Mouse (Mus musculus) forebrain, postnatal 0 days (tissue): ENCODE measurements around the gene Tufm. TPM values are rescaled to one million over a fixed set of nuclear protein-coding genes. Genes with fewer than 3 reads are reported as not detected.

Source experiments
- ATAC-seq: fragments of 200-750 bp; cut with Nextera tagmentation; 2 replicates; pipeline ENCODE4 v1.8.0; 2017; ENCODE audit warnings: mild to moderate bottlenecking, moderate library complexity
- DNase-seq: peaks from one replicate; pipeline ENCODE4 v3.0.0-alpha.2; 2015
- H3K27ac ChIP-seq: fragments of 300-500 bp; sonication (generic); 2 replicates; pipeline ENCODE4 v1.5.1; 2014; ENCODE audit warnings: low read depth, mild to moderate bottlenecking, antibody characterized with exemption, low read length, moderate library complexity, mixed read lengths
- H3K27me3 ChIP-seq: fragments of 300-500 bp; sonication (generic); 2 replicates; pipeline ENCODE4 v1.6.1; 2014; ENCODE audit warnings: mild to moderate bottlenecking, low read length, mixed read lengths; ENCODE audit not compliant: insufficient read depth
- H3K36me3 ChIP-seq: fragments of 300-500 bp; sonication (generic); 2 replicates; pipeline ENCODE4 v1.6.1; 2014; ENCODE audit warnings: mild to moderate bottlenecking, moderate library complexity; ENCODE audit not compliant: insufficient read depth
- H3K4me1 ChIP-seq: fragments of 300-500 bp; sonication (generic); 2 replicates; pipeline ENCODE4 v1.6.1; 2014; ENCODE audit warnings: antibody characterized with exemption; ENCODE audit not compliant: insufficient read depth
- H3K4me2 ChIP-seq: fragments of 300-500 bp; sonication (generic); 2 replicates; pipeline ENCODE4 v1.6.1; 2014; ENCODE audit warnings: low read depth, mild to moderate bottlenecking, moderate library complexity
- H3K4me3 ChIP-seq: fragments of 300-500 bp; sonication (generic); 2 replicates; pipeline ENCODE4 v1.5.1; 2014; ENCODE audit warnings: low read depth, low read length, mixed read lengths
- H3K9ac ChIP-seq: fragments of 300-500 bp; sonication (generic); 2 replicates; pipeline ENCODE4 v1.6.1; 2014; ENCODE audit warnings: mild to moderate bottlenecking
- H3K9me3 ChIP-seq: fragments of 300-500 bp; sonication (generic); 2 replicates; pipeline ENCODE4 v1.6.1; 2016; ENCODE audit warnings: low read length
- CTCF ChIP-seq: sonication (generic); IDR thresholded peaks from 2 replicates; pipeline ENCODE4 v1.5.1; 2016; ENCODE audit warnings: antibody characterized with exemption, control low read depth, low read depth
- WGBS: fragments of 180-500 bp; shearing (Covaris S2); extraction: QIAGEN DNeasy Blood & Tissue Kit; methylation state at CpG from one replicate; pipeline ENCODE4 v1.1.7; 2014; 5-methylcytosine and 5-hydroxymethylcytosine counted together
- polyA plus RNA-seq: library from polyadenylated mRNA; unstranded; fragments of >200 nt; fragmentation: Nextera tagmentation; extraction: Ambion mirVana; gene quantifications from 2 replicates; pipeline ENCODE4 v1.2.1, GENCODE M21; 2015
- total RNA-seq: library from RNA; depleted of rRNA; stranded (reverse); fragments of >200 nt; gene quantifications from 2 replicates; pipeline ENCODE4 v1.2.3, GENCODE M21; 2014

The Tufm gene
- total and polyA plus RNA-seq, 2 experiments from 2014 or later: 75.9 to 102 TPM

DNA sequence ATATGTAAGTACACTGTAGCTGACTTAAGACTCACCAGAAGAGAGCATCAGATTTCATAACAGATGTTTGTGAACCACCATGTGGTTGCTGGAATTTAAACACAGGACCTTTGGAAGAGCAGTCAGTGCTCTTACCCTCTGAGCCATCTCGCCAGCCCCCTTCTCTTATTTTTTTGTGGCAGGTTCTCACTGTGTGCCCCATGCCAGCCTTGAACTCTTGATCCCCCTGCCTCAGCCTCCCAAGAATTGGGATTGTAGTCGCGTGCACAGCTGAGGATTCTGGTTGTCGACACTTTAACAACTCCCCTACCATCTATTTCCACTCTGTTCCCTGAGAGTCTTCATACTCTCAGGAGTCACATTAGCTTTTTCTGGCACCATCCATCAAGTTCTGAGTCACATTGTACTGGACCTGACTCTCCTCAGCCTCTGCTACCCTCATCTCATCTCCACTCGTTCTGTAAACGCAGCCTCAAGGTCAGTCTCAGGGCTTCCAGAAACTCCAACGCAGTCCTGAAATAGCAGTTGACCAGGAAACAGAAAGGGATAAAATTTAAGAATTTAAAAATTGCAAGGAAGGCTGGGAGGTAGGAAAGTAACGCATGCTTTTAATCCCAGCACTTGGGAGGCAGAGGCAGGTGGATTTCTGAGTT is 20.1 kb downstream of the Tufm start:
- Histone ChIP-seq H3K27me3 (no peaks in the 10 kb centered on the region), H3K4me2 (no peak overlapping the region), H3K36me3 (no peaks in the 10 kb centered on the region), H3K9ac (no peak overlapping the region), H3K9me3 (no peaks in the 10 kb centered on the region), H3K4me1 (no peaks in the 10 kb centered on the region; the same call in 1 of the 2 replicates), H3K27ac (no peak overlapping the region), H3K4me3 (no peak overlapping the region)
- DNase-seq (no peak), ATAC-seq (no peak)
- 86% methylated on average over 8 of the region's 8 CpGs for WGBS
- no peak for TF ChIP-seq CTCF

DNA sequence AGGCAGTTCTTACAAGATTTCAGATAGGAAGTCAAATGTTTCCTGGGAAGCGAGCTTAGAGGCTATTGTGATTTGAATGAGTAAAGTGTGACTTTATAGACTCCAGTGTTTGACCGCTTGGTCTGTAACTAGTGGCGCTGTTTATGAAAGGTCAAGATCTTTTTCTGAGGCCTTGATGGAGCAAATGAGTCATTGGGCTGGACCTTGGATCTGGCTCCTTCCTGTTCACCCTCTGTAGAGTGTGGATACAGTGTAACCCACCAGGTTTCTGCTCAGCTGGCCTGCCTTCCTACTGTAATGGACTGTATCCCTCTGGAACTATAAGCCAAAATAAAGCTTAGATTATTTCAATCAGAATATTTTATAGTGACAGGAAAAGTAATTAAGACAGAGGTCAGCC is 24.1 kb downstream of the Tufm start:
- no peak overlapping the region for H3K4me2 ChIP-seq
- TF ChIP-seq CTCF: no peak
- H3K27me3 ChIP-seq: no peaks in the 10 kb centered on the region
- WGBS: 83% methylated on average over 3 of the region's 3 CpGs
- no peak for DNase-seq
- no peak for ATAC-seq
- H3K4me3 ChIP-seq: no peak overlapping the region
- no peak overlapping the region for H3K9ac ChIP-seq
- no peaks in the 10 kb centered on the region for H3K36me3 ChIP-seq
- H3K27ac ChIP-seq: no peak overlapping the region
- H3K9me3 ChIP-seq: no peaks in the 10 kb centered on the region
- H3K4me1 ChIP-seq: no peaks in the 10 kb centered on the region

DNA sequence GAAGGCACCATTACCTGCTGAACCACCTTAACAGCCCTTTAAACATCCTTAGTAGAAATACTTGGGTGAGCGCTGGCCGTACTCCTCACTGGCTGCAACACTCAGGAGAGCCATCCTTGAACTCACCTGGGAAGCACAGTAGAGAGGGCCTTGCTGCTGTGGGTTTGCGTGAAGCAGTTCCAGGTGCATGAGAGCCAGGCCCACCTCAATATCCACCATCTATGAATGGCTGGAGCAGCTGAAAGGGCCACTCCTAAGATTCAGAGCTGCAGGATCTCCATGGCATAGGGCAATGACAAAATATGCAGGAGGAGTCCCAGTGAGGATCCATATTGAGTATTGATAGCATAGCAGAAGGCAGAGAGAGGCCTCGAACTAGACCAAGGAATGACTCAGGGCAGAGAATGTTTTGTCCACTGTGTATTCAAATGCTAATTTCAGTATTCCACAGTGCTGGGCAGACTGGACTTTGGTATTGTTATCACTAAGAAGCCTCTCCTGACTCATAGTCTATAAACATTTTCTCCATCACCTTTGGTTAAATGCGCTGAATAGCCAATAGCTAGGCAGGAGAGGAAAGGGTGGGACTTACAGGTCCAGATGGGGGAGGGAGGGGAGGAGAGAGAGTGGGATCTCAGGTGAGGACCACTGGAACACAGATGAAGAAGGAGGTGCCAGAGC is 31.2 kb downstream of the Tufm start:
- H3K9me3 ChIP-seq: no peaks in the 10 kb centered on the region
- H3K4me2 ChIP-seq: no peak overlapping the region
- TF ChIP-seq CTCF: no peak
- H3K27ac ChIP-seq: no peak overlapping the region
- no peaks in the 10 kb centered on the region for H3K36me3 ChIP-seq
- no peak overlapping the region for H3K9ac ChIP-seq
- ATAC-seq (no peak), DNase-seq (no peak)
- no peak overlapping the region for H3K4me3 ChIP-seq
- no peaks in the 10 kb centered on the region for H3K4me1 ChIP-seq
- no peaks in the 10 kb centered on the region for H3K27me3 ChIP-seq
- 83% methylated on average over 5 of the region's 5 CpGs for WGBS

- H3K27me3 ChIP-seq: no peaks in the 10 kb centered on the region
- H3K4me1 ChIP-seq: no peaks in the 10 kb centered on the region
- 0 out of 2 replicates have a peak, but pooled peaks have one; percentile 8 for TF ChIP-seq CTCF
- H3K4me3 ChIP-seq: no peak overlapping the region
- no peak for DNase-seq
- H3K9me3 ChIP-seq: no peaks in the 10 kb centered on the region
- H3K9ac ChIP-seq: no peak overlapping the region
- H3K27ac ChIP-seq: no peak overlapping the region
- 63% methylated on average over 2 of the region's 2 CpGs for whole genome bisulfite sequencing
- H3K4me2 ChIP-seq: no peak overlapping the region
- H3K36me3 ChIP-seq: no peaks in the 10 kb centered on the region
- no peak for ATAC-seq
Observed at GRCm38 (mm10) chr7:126519513-126519912, 32.4 kb downstream of the Tufm start.

DNA sequence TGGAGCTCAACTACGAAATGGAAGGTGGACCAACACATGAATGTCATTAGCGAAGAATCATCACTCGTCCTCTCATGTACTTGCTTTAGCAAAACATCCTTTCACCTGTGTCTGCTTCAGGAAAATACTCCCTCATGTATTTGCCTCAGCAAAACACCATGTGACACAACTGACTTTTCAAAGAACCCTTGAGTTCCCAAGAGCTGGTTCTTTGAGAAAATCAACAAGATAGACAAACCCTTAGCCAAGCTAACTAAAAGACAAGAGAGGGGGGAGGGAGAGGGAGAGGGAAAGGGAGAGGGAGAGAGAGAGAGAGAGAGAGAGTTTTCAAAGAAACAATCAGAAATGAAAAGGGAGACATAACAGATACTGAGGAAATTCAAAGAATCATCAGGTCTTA is 36.2 kb downstream of the Tufm start:
- Histone ChIP-seq H3K27ac (no peak overlapping the region), H3K9ac (no peak overlapping the region), H3K4me1 (no peaks in the 10 kb centered on the region), H3K4me2 (no peak overlapping the region), H3K27me3 (no peaks in the 10 kb centered on the region), H3K9me3 (no peaks in the 10 kb centered on the region), H3K4me3 (no peak overlapping the region), H3K36me3 (no peaks in the 10 kb centered on the region)
- 80% methylated on average over 3 of the region's 3 CpGs for WGBS
- no peak for ATAC-seq
- DNase-seq: no peak
- no peak for TF ChIP-seq CTCF

GRCm38 (mm10) chr7:126528166-126528577 is 41.0 kb downstream of the Tufm start:
- H3K36me3 ChIP-seq: no peaks in the 10 kb centered on the region
- no peaks in the 10 kb centered on the region for H3K9me3 ChIP-seq
- ATAC-seq (peak; percentile 88), DNase-seq (peak; percentile 87)
- peak; percentile 85 for TF ChIP-seq CTCF
- H3K4me2 ChIP-seq: 0 out of 2 replicates have a peak overlapping the region, but pooled peaks have one; percentile 1
- H3K4me3 ChIP-seq: no peak overlapping the region
- H3K4me1 ChIP-seq: no peaks in the 10 kb centered on the region
- 3% methylated on average over 1 of the region's 1 CpGs for WGBS
- peak overlapping the region; percentile 48 for H3K9ac ChIP-seq
- no peaks in the 10 kb centered on the region for H3K27me3 ChIP-seq
- peak overlapping the region; percentile 84 for H3K27ac ChIP-seq

GRCm38 (mm10) chr7:126533434-126533833 is 46.3 kb downstream of the Tufm start:
- Histone ChIP-seq H3K4me1 (no peaks in the 10 kb centered on the region), H3K4me3 (no peak overlapping the region), H3K27me3 (no peaks in the 10 kb centered on the region; the same call in 1 of the 2 replicates), H3K27ac (no peak overlapping the region), H3K36me3 (no peaks in the 10 kb centered on the region), H3K9me3 (no peaks in the 10 kb centered on the region), H3K9ac (no peak overlapping the region), H3K4me2 (no peak overlapping the region)
- DNase-seq (no peak), ATAC-seq (no peak)
- WGBS: 78% methylated on average over 1 of the region's 1 CpGs
- no peak for TF ChIP-seq CTCF
